Mouse (Mus musculus) left cerebral cortex, adult 18-20 months (tissue): ENCODE results near the gene Gm11172. TPM values are rescaled to one million over a fixed set of nuclear protein-coding genes. Genes with fewer than 3 reads are reported as not detected.

ENCODE experiments used
- DNase-seq, 2 experiments: peaks; one replicate each; pipeline ENCODE4 v3.0.0; 2021 to 2022; ENCODE audit warnings: low spot score in 2 of 2, mixed read lengths in 1 of 2
- long read RNA-seq, 2 experiments: library from polyadenylated mRNA; stranded (forward); transcript quantifications; one replicate each; pipeline ENCODE4 v2.0.0; 2021
- total RNA-seq, 2 experiments: library from RNA; stranded (reverse); gene quantifications; 2 replicates each; pipeline ENCODE4 v1.2.3; 2021

Gm11172 gene
- not detected for total RNA-seq
- long read RNA-seq, experiment 1: 0 reads
- long read RNA-seq, experiment 2: 0 reads

GRCm38 (mm10) chr16:10812865-10813371 lies at the start of gene Gm11172:
TSS of gene Gm11172 (plus strand) at chr16:10812915.
- DNase-seq: no peak

- DNase-seq: no peak
Observed at GRCm38 (mm10) chr16:10763540-10764264, 49.0 kb upstream of the Gm11172 start.

GRCm38 (mm10) chr16:10764323-10764722 lies 48.4 kb upstream of the Gm11172 start:
- DNase-seq: no peak

- DNase-seq: peak; percentile 70 to 85
Observed at GRCm38 (mm10) chr16:10767158-10767557, 45.6 kb upstream of the Gm11172 start.

- no peak for DNase-seq
Observed at GRCm38 (mm10) chr16:10768821-10769220, 43.9 kb upstream of the Gm11172 start.

GRCm38 (mm10) chr16:10769661-10770060 lies 43.1 kb upstream of the Gm11172 start:
- peak; percentile 21 to 38 for DNase-seq

- DNase-seq: no peak
Observed at GRCm38 (mm10) chr16:10770531-10771325, 42.0 kb upstream of the Gm11172 start.

- DNase-seq: no peak
Observed at GRCm38 (mm10) chr16:10771769-10772510, 40.8 kb upstream of the Gm11172 start.

GRCm38 (mm10) chr16:10773543-10773942 lies 39.2 kb upstream of the Gm11172 start:
- no peak for DNase-seq

- no peak for DNase-seq
Observed at GRCm38 (mm10) chr16:10774726-10775125, 38.0 kb upstream of the Gm11172 start.

- DNase-seq: no peak
Observed at GRCm38 (mm10) chr16:10776322-10776721, 36.4 kb upstream of the Gm11172 start.

- DNase-seq: no peak
Observed at GRCm38 (mm10) chr16:10777579-10778160, 35.0 kb upstream of the Gm11172 start.

GRCm38 (mm10) chr16:10780631-10781120 lies 32.0 kb upstream of the Gm11172 start:
- DNase-seq: no peak

GRCm38 (mm10) chr16:10781862-10782371 lies 30.8 kb upstream of the Gm11172 start:
- DNase-seq: no peak

- DNase-seq: no peak
Observed at GRCm38 (mm10) chr16:10782377-10783151, 30.2 kb upstream of the Gm11172 start.

- DNase-seq: no peak
Observed at GRCm38 (mm10) chr16:10783152-10783434, 29.6 kb upstream of the Gm11172 start.

- DNase-seq: no peak
Observed at GRCm38 (mm10) chr16:10783451-10783850, 29.3 kb upstream of the Gm11172 start.

GRCm38 (mm10) chr16:10783883-10784792 lies 28.6 kb upstream of the Gm11172 start:
- DNase-seq: peak; percentile 21 to 30

GRCm38 (mm10) chr16:10784793-10785370 lies 27.8 kb upstream of the Gm11172 start:
- DNase-seq: peak; percentile 83 to 85
